Mouse (Mus musculus): ENCODE results near the gene Fhl2. TPM values are rescaled to one million over a fixed set of nuclear protein-coding genes. Genes with fewer than 3 reads are reported as not detected.

Fhl2 gene
- polyA plus RNA-seq, 1 experiment from 2014 or later: 3.5 TPM

DNA sequence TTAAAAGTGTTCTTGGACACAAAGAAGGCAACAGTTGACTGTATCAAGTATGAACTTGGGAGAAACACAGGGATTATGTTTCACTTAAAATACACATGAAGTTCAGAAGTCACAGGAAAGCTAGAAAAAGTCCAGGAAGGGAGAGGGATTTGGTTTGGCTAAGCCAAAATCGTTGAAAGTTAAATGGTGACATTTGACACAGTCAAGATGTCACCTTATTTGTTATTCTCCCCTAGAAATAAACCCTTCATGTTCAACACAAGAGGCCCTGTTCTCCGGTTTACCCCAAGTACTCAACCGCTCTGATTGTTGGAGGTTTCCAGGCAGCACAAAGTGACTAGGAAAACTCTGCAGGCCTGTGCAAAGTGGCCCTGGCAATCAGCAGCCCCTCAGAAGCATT is 18.8 kb upstream of the Fhl2 start:
- H3K4me2 ChIP-seq: no peak overlapping the region
- no peaks in the 10 kb centered on the region for H3K36me3 ChIP-seq
- H3K9me3 ChIP-seq (replicated peaks): no peaks in the 10 kb centered on the region
- H3K27me3 ChIP-seq: no peaks in the 10 kb centered on the region
- DNase-seq (no peak), ATAC-seq (ENCODE audit: low read depth) (no peak)
- no peaks in the 10 kb centered on the region for H3K4me1 ChIP-seq (replicated peaks)
- H3K9ac ChIP-seq: no peak overlapping the region
- 68% methylated on average over 3 of the region's 3 CpGs for WGBS (ENCODE audit: insufficient replicate concordance)
- H3K27ac ChIP-seq: no peak overlapping the region
- no peak overlapping the region for H3K4me3 ChIP-seq (replicated peaks)

- Histone ChIP-seq H3K9ac (no peak overlapping the region), H3K4me3 (replicated peaks) (no peak overlapping the region), H3K4me2 (no peak overlapping the region), H3K36me3 (no peaks in the 10 kb centered on the region), H3K27ac (no peak overlapping the region), H3K9me3 (replicated peaks) (no peaks in the 10 kb centered on the region), H3K4me1 (replicated peaks) (no peaks in the 10 kb centered on the region), H3K27me3 (no peaks in the 10 kb centered on the region)
- ATAC-seq (ENCODE audit: low read depth) (no peak), DNase-seq (no peak)
- 36% methylated on average over 1 of the region's 1 CpGs for WGBS (ENCODE audit: insufficient replicate concordance)
Observed at GRCm38 (mm10) chr1:43211274-43211673, 14.5 kb upstream of the Fhl2 start.

GRCm38 (mm10) chr1:43210285-43210684 is 13.5 kb upstream of the Fhl2 start:
- Histone ChIP-seq H3K9me3 (replicated peaks) (no peaks in the 10 kb centered on the region), H3K4me1 (replicated peaks) (no peaks in the 10 kb centered on the region), H3K36me3 (no peaks in the 10 kb centered on the region), H3K4me2 (no peak overlapping the region), H3K27me3 (no peaks in the 10 kb centered on the region), H3K9ac (no peak overlapping the region), H3K4me3 (replicated peaks) (no peak overlapping the region), H3K27ac (no peak overlapping the region)
- 57% methylated on average over 9 of the region's 9 CpGs for WGBS (ENCODE audit: insufficient replicate concordance)
- no peak for ATAC-seq (ENCODE audit: low read depth)
- DNase-seq: no peak

GRCm38 (mm10) chr1:43207147-43207546 is 10.4 kb upstream of the Fhl2 start:
- Histone ChIP-seq H3K9me3 (replicated peaks) (no peaks in the 10 kb centered on the region), H3K36me3 (no peaks in the 10 kb centered on the region), H3K4me1 (replicated peaks) (no peaks in the 10 kb centered on the region), H3K9ac (no peak overlapping the region), H3K4me2 (no peak overlapping the region), H3K27ac (no peak overlapping the region), H3K4me3 (replicated peaks) (no peak overlapping the region), H3K27me3 (no peaks in the 10 kb centered on the region)
- DNase-seq (no peak), ATAC-seq (ENCODE audit: low read depth) (no peak)
- WGBS (ENCODE audit: insufficient replicate concordance): 54% methylated on average over 1 of the region's 1 CpGs

DNA sequence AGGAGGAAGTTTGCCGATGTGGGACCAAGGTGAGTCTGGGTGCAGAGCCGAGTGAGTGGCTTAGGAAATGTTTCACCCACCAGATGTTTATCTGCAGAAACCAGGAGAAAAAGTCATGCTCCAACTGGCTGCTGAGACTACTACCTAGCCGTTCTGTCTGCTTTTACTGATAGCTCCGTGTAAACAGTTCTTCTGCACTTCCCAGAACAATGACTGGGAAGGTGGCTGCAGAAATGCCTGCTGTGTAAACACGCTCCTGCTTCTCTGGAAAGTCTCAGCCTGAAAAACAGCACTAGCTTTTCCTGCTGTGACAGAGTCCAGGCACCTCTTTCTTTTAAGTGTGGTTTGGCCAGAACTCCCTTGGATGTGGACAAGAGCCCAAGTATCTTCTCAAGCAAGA is 6.5 kb upstream of the Fhl2 start:
- H3K4me1 ChIP-seq (replicated peaks): no peaks in the 10 kb centered on the region
- H3K4me2 ChIP-seq: no peak overlapping the region
- H3K27ac ChIP-seq: no peak overlapping the region
- no peaks in the 10 kb centered on the region for H3K9me3 ChIP-seq (replicated peaks)
- H3K36me3 ChIP-seq: no peaks in the 10 kb centered on the region
- no peak for DNase-seq
- no peaks in the 10 kb centered on the region for H3K27me3 ChIP-seq
- no peak overlapping the region for H3K9ac ChIP-seq
- WGBS (ENCODE audit: insufficient replicate concordance): 19% methylated on average over 5 of the region's 5 CpGs
- no peak for ATAC-seq (ENCODE audit: low read depth)
- no peak overlapping the region for H3K4me3 ChIP-seq (replicated peaks)

DNA sequence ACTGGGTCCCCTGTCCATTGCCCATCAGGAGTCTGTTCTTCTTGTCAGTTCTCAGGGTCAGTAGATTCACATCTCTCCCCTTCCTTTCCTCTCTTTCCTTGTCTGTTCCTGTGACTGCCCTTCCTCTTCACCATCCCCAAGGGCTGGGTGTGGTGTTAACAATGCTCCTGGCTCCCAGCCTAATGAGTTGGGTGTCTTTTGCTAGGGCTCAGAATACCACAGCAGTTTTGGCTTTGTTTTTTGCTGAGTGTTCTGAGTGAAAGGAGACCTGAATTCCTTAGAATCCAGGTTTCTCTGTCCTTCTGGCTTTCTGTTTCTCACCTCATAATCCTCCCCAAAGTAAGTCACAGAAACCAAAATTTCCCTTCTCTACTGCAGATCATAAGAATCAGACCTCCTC is 5.4 kb upstream of the Fhl2 start:
- Histone ChIP-seq H3K4me3 (replicated peaks) (no peak overlapping the region), H3K27ac (no peak overlapping the region), H3K36me3 (no peaks in the 10 kb centered on the region), H3K4me2 (no peak overlapping the region), H3K9ac (no peak overlapping the region), H3K4me1 (replicated peaks) (no peaks in the 10 kb centered on the region), H3K9me3 (replicated peaks) (no peaks in the 10 kb centered on the region), H3K27me3 (no peaks in the 10 kb centered on the region)
- ATAC-seq (ENCODE audit: low read depth): no peak
- DNase-seq: no peak

GRCm38 (mm10) chr1:43201796-43202195 is 5.0 kb upstream of the Fhl2 start:
- H3K4me2 ChIP-seq: no peak overlapping the region
- H3K36me3 ChIP-seq: no peaks in the 10 kb centered on the region
- H3K27ac ChIP-seq: no peak overlapping the region
- H3K4me1 ChIP-seq (replicated peaks): no peaks in the 10 kb centered on the region
- no peak overlapping the region for H3K9ac ChIP-seq
- H3K4me3 ChIP-seq (replicated peaks): no peak overlapping the region
- 78% methylated on average over 2 of the region's 2 CpGs for WGBS (ENCODE audit: insufficient replicate concordance)
- ATAC-seq (ENCODE audit: low read depth) (no peak), DNase-seq (no peak)
- no peaks in the 10 kb centered on the region for H3K27me3 ChIP-seq
- no peaks in the 10 kb centered on the region for H3K9me3 ChIP-seq (replicated peaks)

- H3K27me3 ChIP-seq: no peaks in the 10 kb centered on the region
- no peak overlapping the region for H3K4me3 ChIP-seq (replicated peaks)
- no peaks in the 10 kb centered on the region for H3K36me3 ChIP-seq
- no peaks in the 10 kb centered on the region for H3K9me3 ChIP-seq (replicated peaks)
- no peak overlapping the region for H3K4me2 ChIP-seq
- no peak for ATAC-seq (ENCODE audit: low read depth)
- no peaks in the 10 kb centered on the region; the same call in 1 of the 2 replicates for H3K4me1 ChIP-seq (replicated peaks)
- H3K9ac ChIP-seq: no peak overlapping the region
- no peak for DNase-seq
- 58% methylated on average over 3 of the region's 3 CpGs for WGBS (ENCODE audit: insufficient replicate concordance)
- no peak overlapping the region for H3K27ac ChIP-seq
Observed at GRCm38 (mm10) chr1:43199867-43200240, 3.1 kb upstream of the Fhl2 start.

GRCm38 (mm10) chr1:43199210-43199866 is 2.6 kb upstream of the Fhl2 start:
- DNase-seq (no peak), ATAC-seq (ENCODE audit: low read depth) (no peak)
- Histone ChIP-seq H3K27me3 (no peaks in the 10 kb centered on the region), H3K36me3 (no peaks in the 10 kb centered on the region), H3K4me3 (replicated peaks) (no peak overlapping the region), H3K4me1 (replicated peaks) (no peaks in the 10 kb centered on the region; the same call in 1 of the 2 replicates), H3K9me3 (replicated peaks) (no peaks in the 10 kb centered on the region), H3K9ac (no peak overlapping the region), H3K27ac (no peak overlapping the region), H3K4me2 (no peak overlapping the region)
- 58% methylated on average over 3 of the region's 3 CpGs for WGBS (ENCODE audit: insufficient replicate concordance)

DNA sequence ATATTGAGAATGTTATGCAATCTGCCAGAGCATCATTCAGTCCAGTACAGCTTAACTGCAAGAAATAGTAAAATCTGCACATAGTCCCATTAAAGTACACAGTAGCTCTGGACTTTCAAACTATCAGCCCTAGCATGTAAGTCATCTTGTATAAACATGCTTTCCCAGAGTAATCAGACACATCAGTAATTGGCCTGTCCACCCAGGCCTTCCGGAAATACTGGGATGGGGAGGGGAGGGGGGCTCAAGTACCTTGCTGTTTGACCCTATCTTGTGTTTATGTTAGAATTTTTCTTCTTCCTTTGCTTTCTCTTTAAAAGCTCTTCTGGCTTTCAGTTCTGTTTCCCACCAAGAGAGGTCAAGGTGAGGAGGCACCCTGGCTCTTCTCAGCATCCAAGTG is 725 bp downstream of the Fhl2 start:
- ATAC-seq (ENCODE audit: low read depth) (no peak), DNase-seq (no peak)
- no peaks in the 10 kb centered on the region for H3K36me3 ChIP-seq
- H3K27me3 ChIP-seq: no peaks in the 10 kb centered on the region
- 50% methylated on average over 1 of the region's 1 CpGs for WGBS (ENCODE audit: insufficient replicate concordance)
- H3K27ac ChIP-seq: no peak overlapping the region
- H3K9me3 ChIP-seq (replicated peaks): no peaks in the 10 kb centered on the region
- no peak overlapping the region for H3K4me3 ChIP-seq (replicated peaks)
- no peak overlapping the region for H3K9ac ChIP-seq
- H3K4me1 ChIP-seq (replicated peaks): no peaks in the 10 kb centered on the region; the same call in 1 of the 2 replicates
- H3K4me2 ChIP-seq: no peak overlapping the region

GRCm38 (mm10) chr1:43193423-43193822 is 3.4 kb downstream of the Fhl2 start:
- Histone ChIP-seq H3K36me3 (no peaks in the 10 kb centered on the region), H3K9ac (no peak overlapping the region), H3K27ac (no peak overlapping the region), H3K4me1 (replicated peaks) (no peaks in the 10 kb centered on the region; the same call in 1 of the 2 replicates), H3K4me3 (replicated peaks) (no peak overlapping the region), H3K4me2 (no peak overlapping the region), H3K27me3 (no peaks in the 10 kb centered on the region), H3K9me3 (replicated peaks) (no peaks in the 10 kb centered on the region)
- ATAC-seq (ENCODE audit: low read depth): no peak
- WGBS (ENCODE audit: insufficient replicate concordance): 78% methylated on average over 6 of the region's 6 CpGs
- no peak for DNase-seq

GRCm38 (mm10) chr1:43192471-43192870 is 4.3 kb downstream of the Fhl2 start:
- DNase-seq: no peak
- Histone ChIP-seq H3K9ac (no peak overlapping the region), H3K36me3 (no peaks in the 10 kb centered on the region), H3K27ac (no peak overlapping the region), H3K4me3 (replicated peaks) (no peak overlapping the region), H3K4me1 (replicated peaks) (no peaks in the 10 kb centered on the region; the same call in 1 of the 2 replicates), H3K4me2 (no peak overlapping the region), H3K9me3 (replicated peaks) (no peaks in the 10 kb centered on the region), H3K27me3 (no peaks in the 10 kb centered on the region)
- no peak for ATAC-seq (ENCODE audit: low read depth)
- 64% methylated on average over 10 of the region's 10 CpGs for WGBS (ENCODE audit: insufficient replicate concordance)
